Mouse (Mus musculus): ENCODE data around the gene Trappc6b. TPM values are rescaled to one million over a fixed set of nuclear protein-coding genes. Genes with fewer than 3 reads are reported as not detected.

Gene Trappc6b
- total RNA-seq, 2 experiments from 2014 or later = 64.8 to 67.3 TPM

Other genes with a start within 250 kb of the Trappc6b start
- gene Sec23a, start 49.5 kb downstream of the Trappc6b start, total RNA-seq (2021) = 10 to 100 TPM; 38.1 to 45.1 TPM
- 1 to 10 TPM; 6.1 to 6.5 TPM for gene Gemin2, start 48.1 kb downstream of the Trappc6b start, total RNA-seq (2021)
- 10 to 100 TPM; 20.0 to 25.4 TPM for gene Pnn, start 5.4 kb upstream of the Trappc6b start, total RNA-seq (2021)
- gene Mia2, start 34.3 kb upstream of the Trappc6b start, total RNA-seq (2021) = 10 to 100 TPM; 86.1 to 96.0 TPM
- gene Fbxo33, start 158.3 kb upstream of the Trappc6b start, total RNA-seq (2021) = 1 to 10 TPM; 7.9 to 9.3 TPM